Mouse (Mus musculus) adrenal gland, postnatal 10 days (tissue): ENCODE measurements around the gene Cd320. TPM values are rescaled to one million over a fixed set of nuclear protein-coding genes. Genes with fewer than 3 reads are reported as not detected.
"Not testable (repeated sequence)": the region's sequence is repeated elsewhere in the genome, so short reads cannot be mapped to it uniquely, and the experiment has no call there.

Experiments used
- DNase-seq: peaks from one replicate; pipeline ENCODE4 v3.0.0; 2021; ENCODE audit warnings: mixed read lengths
- microRNA-seq: library from miRNA; unstranded; fragments of <30 nt; microRNA quantifications from one replicate; pipeline ENCODE4 v1.2.0, GENCODE M21; 2021
- total RNA-seq, 2 experiments: library from RNA; stranded (reverse); gene quantifications; 2 replicates each; pipeline ENCODE4 v1.2.3; 2021

The Cd320 gene
- total RNA-seq, 2 experiments from 2014 or later, result 29.6 to 39.4 TPM

DNA sequence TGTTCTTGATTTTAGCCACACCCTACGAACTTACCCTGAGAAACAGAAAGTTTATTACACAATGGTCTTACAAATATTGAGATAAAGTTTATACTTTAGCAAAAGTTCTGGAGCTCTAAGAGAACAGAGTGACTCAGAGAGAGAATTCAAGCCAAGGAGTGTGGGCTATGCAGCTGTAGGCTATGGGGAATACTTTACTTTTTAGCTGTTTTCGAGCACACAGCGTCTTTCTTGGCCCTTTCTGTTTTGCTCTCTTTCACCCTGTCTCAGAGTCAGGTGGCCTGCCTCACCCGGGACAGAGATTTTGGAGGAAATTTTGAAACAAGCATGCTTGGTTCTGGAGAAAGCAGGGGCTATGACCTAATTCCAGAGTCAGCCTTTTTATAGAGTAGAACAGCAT is 55.3 kb downstream of the Cd320 start:
- DNase-seq, result not testable (repeated sequence)

Small RNA genes within 50 kb of the gene (microRNA-seq; reads per million reads assigned to microRNA genes)
- not detected for gene Gm27740

Other genes with a start within 250 kb of the Cd320 start
- 10 to 100 TPM; 25.6 to 42.6 TPM for gene Zfp414, start 214.0 kb upstream of the Cd320 start, total RNA-seq
- 1 to 10 TPM; 1.2 to 1.4 TPM for gene Pram1, start 205.0 kb upstream of the Cd320 start, total RNA-seq
- 100 to 1,000 TPM; 148 to 172 TPM for gene Hnrnpm, start 156.2 kb upstream of the Cd320 start, total RNA-seq
- 100 to 1,000 TPM; 115 to 126 TPM for gene March2, start 124.4 kb upstream of the Cd320 start, total RNA-seq
- gene Rab11b, start 82.6 kb upstream of the Cd320 start, total RNA-seq, result 100 to 1,000 TPM; 213 to 245 TPM
- gene Angptl4, start 61.3 kb upstream of the Cd320 start, total RNA-seq, result 100 to 1,000 TPM; 156 to 168 TPM
- 100 to 1,000 TPM in 1 of 2 experiments, 10 to 100 TPM in 1; 85.3 to 108 TPM for gene Kank3, start 32.6 kb upstream of the Cd320 start, total RNA-seq
- gene Rps28, start 18.5 kb upstream of the Cd320 start, total RNA-seq, result 1,000 to 10,000 TPM; 1,671 to 1,675 TPM
- gene Ndufa7, start 18.5 kb upstream of the Cd320 start, total RNA-seq, result 100 to 1,000 TPM; 564 to 570 TPM
- not detected for gene Gm7029, start 30.7 kb downstream of the Cd320 start, total RNA-seq
- gene Kifc1, start 47.6 kb downstream of the Cd320 start, total RNA-seq, result 10 to 100 TPM; 13.4 to 15.8 TPM
- not detected for gene Platr17, start 62.0 kb downstream of the Cd320 start, total RNA-seq
- gene Daxx, start 66.3 kb downstream of the Cd320 start, total RNA-seq, result 10 to 100 TPM; 25.4 to 26.3 TPM
- gene Tapbp, start 72.8 kb downstream of the Cd320 start, total RNA-seq, result 100 to 1,000 TPM; 131 to 150 TPM
- gene Zbtb22, start 72.8 kb downstream of the Cd320 start, total RNA-seq, result 10 to 100 TPM; 29.2 to 34.3 TPM
- 10 to 100 TPM; 57.1 to 76.3 TPM for gene Rgl2, start 86.5 kb downstream of the Cd320 start, total RNA-seq
- 10 to 100 TPM; 81.2 to 94.9 TPM for gene Pfdn6, start 97.3 kb downstream of the Cd320 start, total RNA-seq
- 10 to 100 TPM; 28.4 to 29.7 TPM for gene Wdr46, start 97.6 kb downstream of the Cd320 start, total RNA-seq
- gene B3galt4, start 108.4 kb downstream of the Cd320 start, total RNA-seq, result 1 to 10 TPM; 4.8 to 5.8 TPM
- 10 to 100 TPM; 38.8 to 51.4 TPM for gene Vps52, start 112.7 kb downstream of the Cd320 start, total RNA-seq
- gene Rps18, start 112.9 kb downstream of the Cd320 start, total RNA-seq, result 100 to 1,000 TPM; 943 to 952 TPM
- 100 to 1,000 TPM; 204 to 217 TPM for gene H2-K1, start 157.3 kb downstream of the Cd320 start, total RNA-seq
- 10 to 100 TPM; 29.8 to 36.5 TPM for gene Ring1, start 181.6 kb downstream of the Cd320 start, total RNA-seq
- gene H2-Ke6, start 185.0 kb downstream of the Cd320 start, total RNA-seq, result 100 to 1,000 TPM; 184 to 194 TPM
- gene Slc39a7, start 188.6 kb downstream of the Cd320 start, total RNA-seq, result 100 to 1,000 TPM; 115 to 140 TPM
- gene Rxrb, start 188.7 kb downstream of the Cd320 start, total RNA-seq, result 10 to 100 TPM; 62.3 to 76.1 TPM
- 10 to 100 TPM in 1 of 2 experiments, 1 to 10 TPM in 1; 4.2 to 15.0 TPM for gene Col11a2, start 196.3 kb downstream of the Cd320 start, total RNA-seq
- gene H2-Oa, start 249.2 kb downstream of the Cd320 start, total RNA-seq, result 1 to 10 TPM; 1.4 to 1.5 TPM